Mouse (Mus musculus) right cerebral cortex, adult 2 months (tissue): ENCODE results near the gene Caprin2.

Experiments
- DNase-seq, 2 experiments: peaks; one replicate each; pipeline ENCODE4 v3.0.0; 2021 to 2022; ENCODE audit warnings: low spot score in 2 of 2

Gene Caprin2

GRCm38 (mm10) chr6:148841760-148842159 is 54.3 kb downstream of the Caprin2 start:
- no peak for DNase-seq

GRCm38 (mm10) chr6:148838460-148838859 is 57.6 kb downstream of the Caprin2 start:
- no peak for DNase-seq

- DNase-seq = no peak
Measured at GRCm38 (mm10) chr6:148831728-148832121, 64.3 kb downstream of the Caprin2 start.

DNA sequence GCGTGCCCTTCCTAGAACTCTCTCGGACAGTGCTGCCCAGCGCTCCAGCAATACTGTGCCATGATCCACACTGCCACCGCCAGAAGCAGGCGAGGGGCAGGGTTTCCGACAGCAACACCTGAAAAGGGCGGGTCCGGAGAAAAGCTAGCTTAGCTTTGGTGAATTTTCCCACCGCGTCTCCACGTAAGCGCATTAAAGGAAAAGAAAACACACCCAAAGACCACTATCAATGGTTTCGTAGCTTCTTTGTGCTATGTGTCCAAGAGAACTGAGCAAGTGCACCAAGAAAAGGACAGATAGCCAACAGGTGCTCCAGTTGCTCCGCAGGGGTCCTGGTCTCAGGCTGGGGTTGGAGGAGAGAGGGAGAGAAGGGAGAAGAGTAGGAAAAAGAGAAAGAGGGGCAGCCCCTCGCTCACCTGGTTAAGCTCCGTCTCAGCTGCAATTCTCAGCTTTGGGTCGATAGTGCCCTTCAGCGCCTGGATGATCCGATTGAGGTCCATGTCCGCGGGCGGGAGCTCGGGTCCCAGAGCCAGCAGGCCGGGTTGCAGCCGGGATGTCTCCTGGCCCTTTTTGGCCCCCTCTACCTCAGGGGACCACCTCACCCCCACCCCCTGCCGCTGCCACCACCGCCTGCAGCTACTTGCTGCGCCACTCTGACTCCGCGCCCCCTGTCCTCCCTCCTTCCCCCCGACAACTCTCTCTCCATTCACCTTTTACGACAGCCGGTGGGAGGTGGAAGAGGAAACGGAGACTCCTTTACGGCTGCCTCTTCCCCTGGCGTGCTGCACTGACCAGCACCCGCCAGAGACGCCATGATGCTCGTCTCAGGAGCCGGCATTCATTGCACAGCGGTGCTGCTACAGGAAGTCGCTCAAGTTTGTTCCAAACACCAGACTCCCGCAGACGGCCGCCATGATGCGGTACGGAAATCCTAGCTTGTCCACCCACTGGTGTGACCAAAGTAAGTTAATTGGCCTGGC is 65.0 kb downstream of the Caprin2 start, which contains the start of gene Ipo8:
Gene Ipo8 (minus strand): TSS at position 720 of the 980 bp plus-strand sequence.
- peak; percentile 93 to 96 for DNase-seq

GRCm38 (mm10) chr6:148830355-148830747 is 65.7 kb downstream of the Caprin2 start:
- DNase-seq = no peak

DNA sequence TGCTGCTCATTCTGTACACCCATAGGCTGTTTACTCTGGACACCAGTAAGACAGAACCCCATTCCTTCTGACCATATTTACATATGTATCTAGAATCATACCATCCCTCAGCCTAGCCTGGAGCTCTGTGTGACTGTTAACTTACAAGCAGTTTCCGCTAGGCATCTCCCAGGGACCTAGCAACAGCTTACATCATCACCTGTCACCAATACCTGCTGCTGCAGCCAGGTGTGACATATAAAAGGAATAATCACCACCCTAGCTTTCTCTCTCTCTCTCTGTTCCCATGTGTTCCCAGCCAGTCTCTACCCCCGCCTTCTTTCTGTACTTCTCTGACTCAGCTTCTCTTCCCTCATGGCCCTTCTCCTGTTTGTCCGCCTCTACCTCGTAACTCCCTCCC is 69.9 kb downstream of the Caprin2 start:
- no peak for DNase-seq

GRCm38 (mm10) chr6:148818624-148819343 is 77.3 kb downstream of the Caprin2 start:
- DNase-seq = no peak

GRCm38 (mm10) chr6:148816751-148817150 is 79.3 kb downstream of the Caprin2 start:
- no peak for DNase-seq

DNA sequence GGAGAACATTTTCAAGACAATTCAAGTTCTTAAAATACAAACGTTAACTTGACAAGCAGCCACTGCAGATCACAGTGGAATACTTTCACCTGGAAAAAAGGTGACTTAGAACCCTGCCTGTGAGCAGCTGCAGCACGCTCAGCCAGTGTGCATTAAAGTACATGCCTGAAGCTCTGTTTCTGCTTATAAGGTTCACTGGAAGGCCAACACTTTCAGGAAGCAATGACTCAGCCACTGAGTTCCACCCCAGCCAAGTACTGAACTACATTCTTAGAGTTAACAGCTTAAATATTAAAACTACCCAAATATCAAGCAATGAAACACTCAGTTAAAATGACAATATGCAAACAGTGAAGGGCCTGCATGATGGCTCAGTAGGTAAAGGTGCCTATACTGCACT is 84.9 kb downstream of the Caprin2 start:
- DNase-seq = no peak

- no peak for DNase-seq
Measured at GRCm38 (mm10) chr6:148799773-148800172, 96.3 kb downstream of the Caprin2 start.

DNA sequence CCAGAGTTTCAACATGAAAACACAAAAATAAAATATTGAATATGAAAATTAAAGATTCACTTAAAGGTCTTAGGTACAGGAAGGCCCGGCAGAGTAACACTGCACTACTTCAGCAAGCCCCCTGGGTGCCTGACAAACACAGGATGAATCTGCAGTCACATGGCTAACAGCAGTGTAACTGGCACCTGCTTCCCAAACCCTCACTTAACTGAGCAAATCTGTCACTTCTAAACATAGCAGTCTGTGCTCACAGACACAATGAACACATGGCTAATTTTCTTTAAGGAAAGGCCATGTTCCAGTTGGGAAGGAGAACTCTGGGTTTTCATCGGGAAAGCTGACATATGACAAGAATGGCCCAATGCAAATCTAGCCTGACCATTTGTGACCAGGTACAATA is 100.9 kb downstream of the Caprin2 start:
- peak in 1 of 2 experiments; percentile 5 for DNase-seq
